Mouse (Mus musculus) bone marrow macrophage, adult 2 months (primary cell): ENCODE results near the gene B3galt5.

Source experiments
- CTCF ChIP-seq: IDR thresholded peaks from 2 replicates; pipeline ENCODE4 v1.5.1; 2012; ENCODE audit warnings: low read depth, mild to moderate bottlenecking, low read length, moderate library complexity
- POLR2A ChIP-seq: IDR thresholded peaks from 2 replicates; pipeline ENCODE4 v1.6.1; 2012; ENCODE audit warnings: mild to moderate bottlenecking, low read depth, low read length, borderline replicate concordance

GRCm38 (mm10) chr16:96348766-96349165 is 113.2 kb downstream of the B3galt5 start:
- TF ChIP-seq CTCF (no peak), POLR2A (no peak)
